Mouse (Mus musculus) forebrain, embryonic 10.5 days (tissue): ENCODE data around the gene Cd151. TPM values are rescaled to one million over a fixed set of nuclear protein-coding genes. Genes with fewer than 3 reads are reported as not detected.

ENCODE experiments used
- DNase-seq: peaks from one replicate; pipeline ENCODE4 v3.0.0-alpha.2; 2017; ENCODE audit warnings: low spot score; ENCODE audit errors: extremely low spot score
- H3K27ac ChIP-seq: fragments of 300-500 bp; sonication (generic); 2 replicates; pipeline ENCODE4 v1.5.1; 2016; ENCODE audit warnings: mild to moderate bottlenecking
- H3K27me3 ChIP-seq: fragments of 300-500 bp; sonication (generic); 2 replicates; pipeline ENCODE4 v1.6.1; 2016; ENCODE audit warnings: mild to moderate bottlenecking; ENCODE audit not compliant: poor library complexity, severe bottlenecking
- H3K36me3 ChIP-seq: fragments of 300-500 bp; sonication (generic); replicated peaks from 2 replicates; pipeline ENCODE4 v1.6.1; 2016; ENCODE audit warnings: mild to moderate bottlenecking, moderate library complexity
- H3K4me1 ChIP-seq: fragments of 300-500 bp; sonication (generic); 2 replicates; pipeline ENCODE4 v1.6.1; 2016
- H3K4me3 ChIP-seq: fragments of 300-500 bp; sonication (generic); 2 replicates; pipeline ENCODE4 v1.5.1; 2016; ENCODE audit warnings: mild to moderate bottlenecking, moderate library complexity
- H3K9me3 ChIP-seq: fragments of 300-500 bp; sonication (generic); 2 replicates; pipeline ENCODE4 v1.6.1; 2016; ENCODE audit warnings: mild to moderate bottlenecking, moderate library complexity
- WGBS: fragments of 180-500 bp; shearing (Covaris S2); methylation state at CpG from one replicate; pipeline ENCODE4 v1.1.7; 2016; 5-methylcytosine and 5-hydroxymethylcytosine counted together
- polyA plus RNA-seq: library from polyadenylated mRNA; unstranded; fragments of >200 nt; fragmentation: Nextera tagmentation; extraction: Ambion mirVana; gene quantifications from 2 replicates; pipeline ENCODE4 v1.2.1, GENCODE M21; 2016

The Cd151 gene
- polyA plus RNA-seq, 1 experiment from 2014 or later, result 15.2 TPM

- H3K27me3 ChIP-seq, result peaks cover 35% of the 10 kb centered on the region
- no peak overlapping the region for H3K4me3 ChIP-seq
- H3K9me3 ChIP-seq, result no peaks in the 10 kb centered on the region
- peaks cover 30% of the 10 kb centered on the region for H3K4me1 ChIP-seq
- DNase-seq, result no peak
- WGBS, result 81% methylated on average over 5 of the region's 5 CpGs
- no peaks in the 10 kb centered on the region; the same call in 1 of the 2 replicates for H3K36me3 ChIP-seq
- no peak overlapping the region for H3K27ac ChIP-seq
Observed at GRCm38 (mm10) chr7:141484186-141485120, 17.3 kb downstream of the Cd151 start.

DNA sequence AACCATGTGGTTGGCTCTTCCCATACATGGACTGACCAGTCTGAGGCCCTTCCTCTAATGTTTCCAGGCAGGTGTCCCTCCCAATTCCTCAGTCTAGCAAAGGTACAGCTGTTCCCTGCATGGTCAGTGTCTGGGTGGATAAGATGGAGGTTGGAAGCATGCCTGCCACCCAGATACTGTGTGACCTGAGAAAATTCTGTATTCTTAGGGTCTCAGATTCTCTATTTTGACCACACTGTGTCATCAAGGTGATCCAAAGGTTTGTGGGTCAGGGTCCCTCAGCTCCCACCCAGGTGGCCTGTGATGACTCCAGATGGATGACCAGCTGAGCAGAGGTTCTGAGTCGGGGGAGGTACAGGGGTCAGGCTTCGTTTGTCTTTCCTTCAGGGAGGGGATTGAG is 18.0 kb downstream of the Cd151 start:
- peaks cover 30% of the 10 kb centered on the region for H3K4me1 ChIP-seq
- WGBS, result 82% methylated on average over 2 of the region's 2 CpGs
- H3K36me3 ChIP-seq, result no peaks in the 10 kb centered on the region; the same call in 1 of the 2 replicates
- no peak for DNase-seq
- H3K27ac ChIP-seq, result no peak overlapping the region
- H3K4me3 ChIP-seq, result no peak overlapping the region
- H3K9me3 ChIP-seq, result no peaks in the 10 kb centered on the region
- peaks cover 35% of the 10 kb centered on the region for H3K27me3 ChIP-seq

DNA sequence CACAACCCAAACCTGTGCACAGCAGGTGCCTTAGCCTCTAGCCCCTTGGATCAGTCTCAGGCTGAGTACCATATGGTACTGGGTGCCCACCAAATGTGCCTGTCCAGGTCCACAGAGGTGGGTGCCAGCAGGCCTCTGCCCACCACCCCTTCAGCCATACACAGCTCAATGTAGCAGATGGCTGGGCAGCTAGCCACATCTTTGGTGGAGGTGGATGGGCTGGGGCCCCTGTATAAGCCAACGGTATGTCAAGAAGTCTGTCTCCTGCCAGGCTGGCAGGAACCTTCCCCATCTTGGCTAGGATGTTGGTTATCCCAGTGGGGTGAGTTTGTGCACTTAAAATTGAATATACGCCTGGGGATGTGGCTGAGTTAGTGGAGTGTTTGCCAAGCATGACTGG is 18.4 kb downstream of the Cd151 start:
- WGBS, result 86% methylated on average over 2 of the region's 2 CpGs
- Histone ChIP-seq H3K4me3 (no peak overlapping the region), H3K36me3 (peaks cover 2% of the 10 kb centered on the region; the same call in 1 of the 2 replicates), H3K27me3 (peaks cover 35% of the 10 kb centered on the region), H3K9me3 (no peaks in the 10 kb centered on the region), H3K27ac (no peak overlapping the region), H3K4me1 (peaks cover 30% of the 10 kb centered on the region)
- no peak for DNase-seq

GRCm38 (mm10) chr7:141486239-141486638 is 19.0 kb downstream of the Cd151 start:
- WGBS, result 97% methylated on average over 1 of the region's 1 CpGs
- DNase-seq, result no peak
- H3K27ac ChIP-seq, result no peak overlapping the region
- peaks cover 32% of the 10 kb centered on the region for H3K27me3 ChIP-seq
- H3K36me3 ChIP-seq, result peaks cover 8% of the 10 kb centered on the region
- no peaks in the 10 kb centered on the region for H3K9me3 ChIP-seq
- peaks cover 24% of the 10 kb centered on the region for H3K4me1 ChIP-seq
- H3K4me3 ChIP-seq, result no peak overlapping the region

- H3K4me1 ChIP-seq, result peaks cover 14% of the 10 kb centered on the region
- 86% methylated on average over 7 of the region's 7 CpGs for WGBS
- no peak overlapping the region for H3K4me3 ChIP-seq
- H3K27ac ChIP-seq, result no peak overlapping the region
- peaks cover 17% of the 10 kb centered on the region for H3K36me3 ChIP-seq
- no peak for DNase-seq
- no peaks in the 10 kb centered on the region for H3K9me3 ChIP-seq
- H3K27me3 ChIP-seq, result peaks cover 23% of the 10 kb centered on the region
Observed at GRCm38 (mm10) chr7:141487141-141487540, 19.9 kb downstream of the Cd151 start.

DNA sequence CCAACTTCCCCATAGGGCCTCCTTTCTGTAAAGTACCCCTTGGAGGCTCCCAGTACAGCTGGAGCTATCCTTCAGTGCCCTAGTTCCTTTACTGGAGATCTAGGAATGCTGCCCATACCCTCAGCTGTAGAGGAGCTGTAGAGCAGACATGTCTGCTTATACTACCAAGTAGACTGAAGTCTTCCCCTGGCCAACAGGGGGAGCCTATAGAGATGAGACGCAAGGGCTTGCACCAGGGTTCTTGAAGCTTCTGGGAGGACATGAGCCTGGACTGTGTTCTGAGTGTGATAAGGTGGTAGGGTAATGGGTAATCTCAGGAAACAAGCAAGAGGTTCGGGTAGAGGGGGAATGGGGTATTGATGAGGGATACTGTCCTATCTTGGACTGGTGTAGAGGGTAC is 24.0 kb downstream of the Cd151 start:
- Histone ChIP-seq H3K4me3 (no peak overlapping the region), H3K27ac (no peak overlapping the region), H3K36me3 (peaks cover 48% of the 10 kb centered on the region), H3K9me3 (no peaks in the 10 kb centered on the region), H3K27me3 (no peaks in the 10 kb centered on the region), H3K4me1 (no peaks in the 10 kb centered on the region)
- 79% methylated on average over 2 of the region's 2 CpGs for WGBS
- DNase-seq, result no peak

- Histone ChIP-seq H3K36me3 (peaks cover 48% of the 10 kb centered on the region), H3K27me3 (no peaks in the 10 kb centered on the region), H3K4me3 (no peak overlapping the region), H3K9me3 (no peaks in the 10 kb centered on the region), H3K27ac (no peak overlapping the region), H3K4me1 (no peaks in the 10 kb centered on the region)
- DNase-seq, result no peak
- 88% methylated on average over 5 of the region's 5 CpGs for WGBS
Observed at GRCm38 (mm10) chr7:141492738-141493137, 25.5 kb downstream of the Cd151 start.

GRCm38 (mm10) chr7:141493729-141494128 is 26.5 kb downstream of the Cd151 start:
- H3K9me3 ChIP-seq, result no peaks in the 10 kb centered on the region
- no peaks in the 10 kb centered on the region for H3K27me3 ChIP-seq
- WGBS, result 86% methylated on average over 1 of the region's 1 CpGs
- H3K36me3 ChIP-seq, result peaks cover 49% of the 10 kb centered on the region
- H3K4me1 ChIP-seq, result no peaks in the 10 kb centered on the region
- no peak for DNase-seq
- no peak overlapping the region for H3K27ac ChIP-seq
- no peak overlapping the region for H3K4me3 ChIP-seq

- Histone ChIP-seq H3K4me1 (no peaks in the 10 kb centered on the region), H3K9me3 (no peaks in the 10 kb centered on the region), H3K27ac (no peak overlapping the region), H3K36me3 (peaks cover 61% of the 10 kb centered on the region), H3K27me3 (no peaks in the 10 kb centered on the region), H3K4me3 (no peak overlapping the region)
- DNase-seq, result no peak
- 83% methylated on average over 2 of the region's 2 CpGs for WGBS
Observed at GRCm38 (mm10) chr7:141495379-141495778, 28.2 kb downstream of the Cd151 start.

GRCm38 (mm10) chr7:141495940-141496339 is 28.7 kb downstream of the Cd151 start:
- 90% methylated on average over 4 of the region's 4 CpGs for WGBS
- H3K27me3 ChIP-seq, result no peaks in the 10 kb centered on the region
- H3K27ac ChIP-seq, result no peak overlapping the region
- no peaks in the 10 kb centered on the region for H3K4me1 ChIP-seq
- H3K9me3 ChIP-seq, result no peaks in the 10 kb centered on the region
- H3K4me3 ChIP-seq, result no peak overlapping the region
- no peak for DNase-seq
- H3K36me3 ChIP-seq, result peaks cover 56% of the 10 kb centered on the region

DNA sequence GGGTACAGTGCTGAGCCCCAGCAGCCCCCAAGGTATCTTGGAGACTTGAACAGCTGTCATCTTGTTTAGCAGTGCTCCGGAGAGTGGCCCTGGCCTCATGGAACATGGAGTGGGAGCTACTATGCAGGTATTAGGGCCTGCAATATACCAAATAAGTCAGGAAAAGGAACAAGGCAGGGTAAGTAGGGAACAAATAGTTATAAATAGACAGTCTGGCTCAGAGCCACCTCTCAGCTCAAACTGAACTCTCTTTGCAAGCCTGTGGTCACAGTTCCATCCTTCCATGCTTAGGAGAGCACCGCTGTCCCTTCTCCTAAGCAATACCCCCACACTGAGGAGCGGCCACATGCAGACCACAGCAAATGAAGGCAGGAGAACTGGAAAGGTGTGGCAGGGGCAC is 30.4 kb downstream of the Cd151 start:
- Histone ChIP-seq H3K36me3 (peaks cover 41% of the 10 kb centered on the region), H3K4me1 (no peaks in the 10 kb centered on the region), H3K27ac (no peak overlapping the region), H3K4me3 (no peak overlapping the region), H3K27me3 (no peaks in the 10 kb centered on the region), H3K9me3 (no peaks in the 10 kb centered on the region)
- DNase-seq, result no peak
- 96% methylated on average over 3 of the region's 3 CpGs for WGBS

DNA sequence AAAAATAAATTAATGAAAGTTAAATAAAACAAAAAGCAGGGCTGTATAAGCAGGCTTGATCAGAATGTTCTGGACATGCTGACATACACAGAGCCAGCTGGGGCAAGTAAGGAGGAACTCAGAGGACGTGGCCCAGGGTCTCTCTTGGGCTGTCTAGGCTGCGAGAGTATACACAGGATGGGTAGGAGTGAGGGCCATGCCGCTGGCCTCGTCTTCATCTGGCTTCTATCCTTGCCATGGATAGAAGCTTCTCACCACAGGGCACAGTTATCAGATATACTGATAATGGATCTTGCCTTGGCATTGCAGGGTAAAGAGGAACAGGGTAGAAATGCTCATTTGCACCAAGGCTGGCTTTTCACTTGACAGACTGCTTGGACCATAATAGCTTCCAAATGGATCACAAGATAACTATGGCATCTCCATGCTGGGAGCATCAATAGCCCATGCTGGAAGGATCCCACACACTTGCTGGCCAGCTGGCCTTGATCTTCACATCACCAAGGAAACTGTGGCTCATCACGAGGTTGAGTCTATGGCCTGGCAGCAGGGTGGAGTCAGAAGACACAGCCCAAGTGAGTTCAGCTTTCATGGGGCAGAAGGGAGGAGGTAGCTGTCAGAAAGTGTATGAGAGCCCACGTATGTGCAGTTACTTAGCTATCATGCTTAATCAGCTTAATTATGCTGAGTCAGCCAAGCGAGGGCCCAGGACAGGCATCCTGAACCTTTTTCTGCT is 34.8 kb downstream of the Cd151 start:
- no peak for DNase-seq
- Histone ChIP-seq H3K27me3 (no peaks in the 10 kb centered on the region), H3K9me3 (no peaks in the 10 kb centered on the region; the same call in 1 of the 2 replicates), H3K4me3 (no peak overlapping the region), H3K27ac (no peak overlapping the region), H3K36me3 (peaks cover 28% of the 10 kb centered on the region), H3K4me1 (peaks cover 14% of the 10 kb centered on the region)
- WGBS, result 91% methylated on average over 7 of the region's 7 CpGs

DNA sequence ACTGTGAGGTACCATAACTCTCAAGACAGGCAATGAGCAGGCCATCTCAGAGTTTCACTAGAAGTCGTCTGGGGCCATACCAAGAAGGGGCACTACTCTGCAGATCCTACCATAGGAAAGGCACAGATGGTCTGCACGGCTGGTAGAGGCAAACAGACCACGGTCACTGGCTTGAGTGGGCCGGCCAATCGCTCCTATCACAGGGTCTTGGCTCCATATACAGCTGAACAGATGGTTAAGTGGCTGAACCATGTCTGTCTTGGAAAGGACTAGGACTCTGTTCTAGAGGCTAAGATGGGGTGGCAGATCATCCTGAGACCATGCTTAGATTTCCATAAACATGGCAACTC is 35.3 kb downstream of the Cd151 start:
- Histone ChIP-seq H3K27me3 (no peaks in the 10 kb centered on the region), H3K4me3 (no peak overlapping the region), H3K36me3 (peaks cover 34% of the 10 kb centered on the region), H3K4me1 (peaks cover 17% of the 10 kb centered on the region), H3K27ac (no peak overlapping the region), H3K9me3 (peaks cover 2% of the 10 kb centered on the region; the same call in 1 of the 2 replicates)
- no peak for DNase-seq
- WGBS, result 94% methylated on average over 5 of the region's 5 CpGs
